Mouse (Mus musculus): ENCODE results near the gene Aqp2.
A peak's percentile ranks its signal among the peaks of the same experiment; 100 is the strongest.

The Aqp2 gene

DNA sequence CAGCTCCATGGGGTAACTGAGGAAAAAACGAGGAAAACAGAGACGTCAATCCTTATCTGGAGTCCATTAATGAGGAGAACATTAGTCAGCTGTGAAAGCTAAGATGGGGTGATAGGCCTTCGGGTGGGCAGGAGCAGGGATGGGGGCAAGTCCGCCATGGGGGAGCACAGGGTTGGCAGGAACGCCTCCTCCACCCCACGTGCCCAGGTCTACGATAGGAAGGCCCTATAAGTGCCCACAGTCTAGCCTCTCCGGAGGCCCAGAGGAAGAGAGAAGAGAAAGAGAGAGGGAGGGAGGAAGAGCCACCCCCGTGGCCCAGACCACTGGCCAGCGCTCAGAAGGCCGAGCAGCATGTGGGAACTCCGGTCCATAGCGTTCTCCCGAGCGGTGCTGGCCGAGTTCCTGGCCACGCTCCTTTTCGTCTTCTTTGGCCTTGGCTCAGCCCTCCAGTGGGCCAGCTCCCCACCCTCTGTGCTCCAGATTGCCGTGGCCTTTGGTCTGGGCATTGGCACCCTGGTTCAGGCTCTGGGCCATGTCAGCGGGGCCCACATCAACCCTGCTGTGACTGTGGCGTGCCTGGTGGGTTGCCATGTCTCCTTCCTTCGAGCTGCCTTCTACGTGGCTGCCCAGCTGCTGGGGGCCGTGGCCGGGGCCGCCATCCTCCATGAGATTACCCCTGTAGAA is at the start of gene Aqp2:
Aqp2 (plus strand) TSS at position 254 of the 684 bp plus-strand sequence.
- peak; percentile 55 for DNase-seq (ENCODE audit: low spot score)

DNA sequence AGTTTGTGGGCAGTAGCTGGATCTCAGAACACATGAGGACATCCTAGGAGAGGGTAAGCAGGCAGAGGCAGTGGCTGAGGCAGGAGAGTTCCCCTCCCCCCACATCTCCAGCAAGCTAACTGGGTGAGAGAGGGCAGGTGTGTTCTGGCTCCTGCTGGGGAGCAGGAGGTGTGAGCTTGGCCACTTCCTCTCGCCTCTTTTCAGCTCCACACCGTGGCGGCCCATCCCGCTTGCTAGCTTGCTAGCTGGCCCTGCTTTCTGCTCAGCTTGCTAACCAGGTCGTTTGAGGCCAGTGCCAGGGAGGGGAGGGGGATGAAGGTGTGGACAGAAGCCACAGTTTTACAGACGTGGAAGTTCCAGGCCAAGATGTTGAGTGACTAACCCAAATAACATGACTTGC is 47.7 kb upstream of the Aqp2 start:
- no peak for DNase-seq (ENCODE audit: low spot score)

DNA sequence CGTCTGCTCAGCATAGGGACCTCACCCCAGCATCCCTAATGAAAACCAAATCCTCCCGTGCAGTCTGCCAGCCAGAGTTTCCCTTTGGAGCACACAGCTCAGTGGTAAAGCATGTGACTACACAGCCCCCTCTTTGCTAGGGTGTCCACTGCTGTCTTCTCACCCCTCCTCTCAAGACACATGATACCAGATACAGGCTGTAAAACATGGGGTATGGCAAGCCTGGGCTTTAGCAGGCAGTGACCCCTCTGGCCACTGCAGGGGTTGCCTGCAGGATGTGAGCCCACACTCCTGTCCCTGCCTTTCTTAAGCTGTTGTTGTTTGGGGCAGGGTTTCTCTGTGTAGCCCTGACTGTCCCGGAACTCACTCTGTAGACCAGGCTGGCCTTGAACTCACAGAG is 46.8 kb upstream of the Aqp2 start:
- no peak for DNase-seq (ENCODE audit: low spot score)

DNA sequence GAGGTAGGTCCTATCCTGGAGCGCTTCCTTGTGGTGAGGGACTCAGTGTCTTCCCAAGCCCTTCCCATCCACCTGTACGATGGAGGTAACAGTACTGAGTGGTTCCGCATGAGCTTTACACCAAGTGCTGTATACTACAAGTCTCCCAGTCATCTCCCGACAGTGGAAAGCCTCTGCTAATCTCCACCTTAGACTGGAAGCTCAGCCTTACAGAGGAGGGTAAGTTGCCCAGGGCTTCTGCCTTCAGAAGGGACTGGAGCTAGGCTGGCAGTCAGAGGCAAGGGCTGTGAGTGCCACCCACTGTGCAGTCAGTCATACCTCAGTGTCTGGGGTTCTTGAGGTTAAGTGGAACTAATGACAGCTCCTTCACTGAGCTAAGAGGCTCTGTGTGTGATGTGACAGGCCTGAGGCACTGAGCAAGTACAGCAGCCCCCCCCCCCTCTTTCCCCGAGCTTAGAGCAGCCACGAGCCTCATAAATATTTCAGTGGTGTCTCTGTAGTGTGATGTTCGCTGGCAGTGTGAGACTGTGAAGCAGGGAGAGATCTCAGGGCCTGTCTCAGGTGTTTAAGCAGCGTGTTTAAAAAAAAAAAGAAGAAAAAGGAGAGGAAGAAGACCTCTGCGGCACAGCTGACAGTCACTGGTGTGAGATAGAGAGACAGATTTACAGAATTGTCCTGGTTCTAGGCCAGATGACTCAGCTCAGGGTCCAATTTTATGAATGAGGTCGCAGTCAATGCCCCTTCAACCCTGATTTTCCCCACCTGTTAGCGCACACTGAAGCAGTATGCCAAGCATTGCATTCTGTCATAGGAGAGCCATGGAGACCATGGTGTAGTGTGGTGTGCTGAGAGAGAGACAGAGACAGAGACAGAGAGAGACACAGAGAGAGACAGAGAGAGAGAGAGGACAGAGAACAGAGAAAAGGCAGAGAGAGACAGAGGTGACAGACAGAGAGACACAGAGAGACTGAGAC is 41.7 kb upstream of the Aqp2 start:
- DNase-seq (ENCODE audit: low spot score), result no peak

DNA sequence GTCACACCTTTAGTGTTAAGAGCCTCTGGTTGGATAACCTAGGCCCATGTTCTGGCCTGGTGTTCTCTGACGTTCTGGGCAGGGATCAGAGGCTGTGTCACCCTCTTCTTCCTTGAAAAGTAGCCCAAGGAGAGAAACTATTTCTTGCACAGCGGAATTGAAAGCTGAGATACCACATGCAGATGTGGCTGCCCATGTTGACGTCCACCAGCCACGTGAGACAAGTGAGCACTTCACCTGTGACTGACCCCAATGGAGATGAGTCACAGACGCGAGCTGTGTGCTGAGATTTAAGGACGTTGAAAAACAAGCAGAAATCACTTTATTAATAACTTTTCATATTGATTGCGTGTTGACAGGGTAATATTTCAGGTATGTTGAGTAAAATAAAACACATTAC is 39.0 kb upstream of the Aqp2 start:
- DNase-seq (ENCODE audit: low spot score), result no peak

DNA sequence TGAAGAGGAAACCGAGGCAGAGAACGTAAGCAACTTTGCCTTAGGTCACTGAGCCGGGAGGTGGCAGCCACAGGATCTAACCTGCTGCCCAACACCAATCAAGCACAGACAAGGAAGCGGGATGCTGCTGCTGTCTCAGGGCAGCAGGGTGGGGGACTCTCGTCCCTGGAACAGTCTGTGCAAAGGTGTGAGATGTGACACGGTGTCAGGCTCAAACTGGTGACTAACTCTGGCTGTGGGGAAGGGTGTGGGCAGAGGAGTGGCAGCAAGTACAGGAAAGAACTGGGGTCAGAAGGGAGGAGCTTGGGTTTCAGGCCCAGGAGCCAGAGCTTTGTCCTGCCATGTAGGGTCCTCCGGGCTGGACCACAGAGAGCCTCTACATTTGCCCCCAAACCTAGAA is 34.8 kb upstream of the Aqp2 start:
- DNase-seq (ENCODE audit: low spot score), result no peak

DNA sequence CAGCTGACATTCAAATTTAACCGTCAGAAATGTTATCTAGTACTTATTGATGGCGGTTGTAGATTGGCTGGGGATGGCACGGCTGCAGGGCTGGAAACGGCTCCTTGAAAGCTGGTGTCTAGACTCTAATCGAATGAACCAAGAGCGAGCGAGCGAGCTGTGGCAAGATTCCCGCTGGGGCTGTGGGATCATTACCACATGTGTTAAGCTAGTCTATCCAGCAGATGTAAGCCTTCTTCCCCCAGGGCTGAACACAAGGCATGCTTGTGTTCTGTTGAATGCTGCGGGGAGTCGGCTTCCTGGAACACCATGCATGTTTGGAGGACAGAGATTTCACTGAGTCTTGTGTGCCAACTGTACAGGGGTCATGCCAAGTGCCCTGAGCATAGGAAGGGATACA is 32.3 kb upstream of the Aqp2 start:
- DNase-seq (ENCODE audit: low spot score), result no peak

DNA sequence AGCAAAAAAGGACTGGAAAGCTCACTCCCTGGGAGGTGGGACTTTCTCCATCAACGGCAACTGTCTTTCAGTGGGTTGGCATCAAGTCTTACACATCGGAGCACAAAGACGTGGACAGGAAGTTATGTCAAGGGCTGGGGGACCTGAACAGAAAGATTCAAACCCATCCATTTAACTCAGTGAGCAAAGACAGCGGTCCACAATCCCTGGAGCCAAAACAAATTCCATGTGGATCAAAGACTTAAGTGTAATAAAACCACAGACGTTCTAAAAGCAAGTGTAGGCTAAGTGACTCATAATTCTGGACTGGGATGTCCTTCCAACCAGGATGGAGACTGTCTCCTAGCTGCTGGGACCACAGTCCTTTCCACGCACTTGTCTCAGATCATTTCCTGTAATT is 31.1 kb upstream of the Aqp2 start:
- no peak for DNase-seq (ENCODE audit: low spot score)

DNA sequence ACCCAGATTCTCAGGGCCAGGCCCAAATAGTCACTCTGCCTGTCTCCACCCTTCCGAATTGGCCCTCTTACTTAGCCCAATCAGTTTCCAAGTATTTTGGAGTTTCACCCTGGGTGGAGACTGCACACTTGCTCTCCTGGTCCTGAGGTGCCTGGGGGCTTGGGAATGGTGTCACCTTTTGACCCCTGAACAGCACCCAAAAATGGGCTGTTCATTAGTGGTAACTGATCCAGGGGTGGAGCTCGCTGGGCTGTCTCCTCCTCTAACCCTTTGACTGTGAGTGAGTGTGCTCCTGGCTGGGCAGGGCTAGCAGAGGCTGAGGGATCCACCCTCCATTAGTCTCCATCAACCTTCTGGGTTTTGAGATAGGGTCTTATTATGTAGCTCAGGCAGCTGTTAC is 29.0 kb upstream of the Aqp2 start:
- no peak for DNase-seq (ENCODE audit: low spot score)

DNA sequence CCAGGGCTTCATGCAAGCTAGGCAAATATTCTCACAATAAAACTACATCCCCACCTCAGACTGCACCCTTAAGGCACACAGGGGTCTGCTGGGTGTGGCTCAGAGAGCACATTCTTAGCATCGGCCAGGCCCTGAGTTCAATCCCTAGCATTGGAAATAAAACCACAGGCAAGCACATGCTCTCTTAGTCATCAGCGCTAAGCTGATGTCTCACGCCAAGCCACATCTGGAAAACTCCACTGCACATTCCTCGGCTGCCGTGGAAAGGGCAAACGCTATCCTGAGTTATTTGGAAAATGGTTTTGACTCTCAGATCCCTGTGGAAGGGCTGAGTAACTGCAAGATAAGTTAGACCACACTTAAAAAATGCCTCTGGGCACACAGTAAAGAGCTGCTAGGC is 25.1 kb upstream of the Aqp2 start:
- DNase-seq (ENCODE audit: low spot score), result no peak

DNA sequence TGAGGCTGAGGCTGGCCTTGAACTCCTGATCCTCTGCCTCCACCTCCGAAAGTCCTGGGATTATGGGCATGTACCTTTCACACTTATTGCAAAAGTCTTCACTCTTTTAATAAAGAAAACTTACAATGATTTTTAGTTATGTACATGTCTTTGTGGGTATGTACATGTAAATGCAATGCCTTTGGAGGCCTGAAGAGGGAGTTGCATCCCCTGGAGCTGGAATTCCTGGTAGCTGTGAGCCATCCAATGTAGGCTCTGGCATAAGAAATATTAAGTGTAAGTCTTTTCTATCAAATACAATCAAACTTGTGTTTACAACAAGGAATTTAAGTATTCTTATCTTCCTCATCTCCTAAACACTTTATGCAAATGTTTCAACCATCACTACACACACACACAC is 19.9 kb upstream of the Aqp2 start:
- DNase-seq (ENCODE audit: low spot score), result no peak

DNA sequence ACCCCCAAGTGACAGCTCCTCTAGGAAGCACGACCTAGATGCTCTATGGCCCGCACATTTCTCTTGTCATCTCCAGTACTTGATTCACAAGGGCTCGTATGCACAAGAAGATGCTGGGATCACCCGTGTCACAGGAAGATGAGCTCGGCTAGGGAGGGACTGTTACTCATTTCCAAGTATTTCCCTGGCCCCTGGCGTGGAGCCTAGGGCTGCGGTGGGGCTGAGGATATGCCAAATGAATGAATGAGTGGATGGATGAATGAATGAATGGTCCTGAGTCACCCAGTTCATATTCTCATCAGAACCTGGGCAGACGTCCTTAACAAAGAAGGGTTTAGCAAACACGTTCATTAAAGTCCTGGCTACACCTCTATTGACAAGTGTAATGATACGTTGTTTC is 18.6 kb upstream of the Aqp2 start:
- no peak for DNase-seq (ENCODE audit: low spot score)

DNA sequence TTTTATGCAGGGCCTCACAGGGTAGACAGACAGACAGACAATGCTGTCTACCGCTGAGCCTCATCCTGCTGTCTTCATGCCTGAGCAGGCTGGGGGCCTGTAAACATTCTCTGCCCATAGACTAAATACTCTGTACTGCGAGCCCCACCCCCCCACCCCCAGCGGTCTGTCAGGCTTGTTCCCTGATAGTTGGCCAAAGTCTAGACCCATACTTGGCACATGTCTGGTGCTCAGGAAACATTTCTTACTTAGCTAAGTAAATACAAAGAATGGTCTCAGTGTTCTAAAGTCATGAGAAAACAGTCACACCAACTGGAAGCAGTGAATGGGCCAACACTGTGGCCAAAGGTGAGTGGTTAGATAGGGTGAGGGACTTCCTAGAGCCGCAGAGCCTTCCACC is 11.5 kb upstream of the Aqp2 start:
- DNase-seq (ENCODE audit: low spot score), result no peak

DNA sequence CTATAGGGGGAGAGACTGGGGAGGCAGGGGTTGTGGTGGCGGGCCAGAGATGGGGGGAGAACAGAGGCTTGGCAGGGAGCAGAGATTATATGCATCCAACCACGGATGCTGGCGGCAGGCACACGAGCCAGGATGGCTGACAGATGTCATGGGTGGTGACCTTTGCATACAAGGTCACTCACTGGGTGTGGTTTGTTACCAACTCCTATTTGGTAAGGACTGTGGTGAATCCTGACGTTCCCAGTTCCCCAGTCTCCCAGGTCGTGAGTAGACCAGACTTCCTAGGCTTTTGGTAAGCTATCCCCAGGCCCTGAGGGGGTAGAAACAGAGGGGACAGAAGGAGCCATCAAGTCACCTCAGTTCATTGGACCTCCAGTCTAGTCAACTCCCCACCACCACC is 10.2 kb upstream of the Aqp2 start:
- DNase-seq (ENCODE audit: low spot score), result no peak

DNA sequence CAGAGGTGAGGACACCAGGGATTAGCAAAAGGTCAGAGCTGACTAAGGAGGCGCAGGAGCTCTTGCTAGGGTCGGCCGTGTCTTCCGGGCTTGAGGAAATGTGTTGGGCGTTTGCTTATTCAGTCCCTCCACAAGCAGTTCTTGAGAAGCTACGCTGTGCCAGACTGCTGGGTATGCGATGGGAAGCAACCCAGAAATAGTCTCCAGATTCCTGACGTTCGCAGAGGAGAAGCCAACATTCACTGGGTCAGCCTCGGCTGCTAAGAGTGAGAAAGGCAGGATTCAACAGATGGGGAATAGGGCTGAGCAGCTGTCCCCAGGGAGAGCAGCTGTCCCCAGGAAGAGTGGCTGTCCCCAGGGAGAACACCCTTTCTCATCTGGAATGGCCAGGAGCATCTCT is 9.7 kb upstream of the Aqp2 start:
- DNase-seq (ENCODE audit: low spot score), result no peak

DNA sequence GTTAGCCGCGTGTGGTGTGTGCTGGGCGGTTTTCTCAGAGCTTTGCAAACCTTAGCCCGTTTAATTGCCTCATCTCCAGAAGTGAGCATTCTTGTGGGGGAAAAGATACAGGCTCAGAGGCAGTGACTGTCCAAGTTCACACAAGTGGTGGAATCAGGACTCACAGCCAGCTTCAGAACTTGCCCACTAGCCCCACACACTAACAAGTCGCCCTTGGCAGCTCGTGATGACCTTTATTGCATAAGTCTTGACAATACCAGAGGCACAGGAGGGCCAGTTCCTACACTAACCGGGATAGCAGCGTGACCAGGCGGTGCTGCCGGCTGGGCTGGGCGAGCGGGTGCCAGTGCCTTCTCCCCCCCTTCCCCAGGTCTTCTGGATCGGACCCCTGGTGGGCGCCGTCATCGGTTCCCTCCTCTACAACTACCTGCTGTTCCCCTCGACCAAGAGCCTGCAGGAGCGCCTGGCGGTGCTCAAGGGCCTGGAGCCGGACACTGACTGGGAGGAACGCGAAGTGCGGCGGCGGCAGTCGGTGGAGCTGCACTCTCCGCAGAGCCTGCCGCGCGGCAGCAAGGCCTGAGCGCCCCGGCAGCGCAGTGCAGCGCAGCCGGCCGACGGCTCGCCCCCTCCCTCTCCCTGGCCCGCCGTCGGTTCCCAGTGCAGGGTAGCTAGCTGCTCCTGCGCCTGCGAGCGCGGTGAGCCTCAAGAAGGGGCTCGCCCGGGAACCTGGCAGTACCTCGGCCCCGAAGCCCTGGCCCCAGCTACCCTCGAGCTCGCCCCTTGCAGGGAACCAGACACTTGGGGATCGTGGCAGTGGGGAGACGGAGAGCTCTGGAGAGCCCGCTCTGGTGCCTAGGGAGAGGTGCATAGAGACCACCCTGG is 4.8 kb downstream of the Aqp2 start:
- DNase-seq (ENCODE audit: low spot score), result peak; percentile 53

DNA sequence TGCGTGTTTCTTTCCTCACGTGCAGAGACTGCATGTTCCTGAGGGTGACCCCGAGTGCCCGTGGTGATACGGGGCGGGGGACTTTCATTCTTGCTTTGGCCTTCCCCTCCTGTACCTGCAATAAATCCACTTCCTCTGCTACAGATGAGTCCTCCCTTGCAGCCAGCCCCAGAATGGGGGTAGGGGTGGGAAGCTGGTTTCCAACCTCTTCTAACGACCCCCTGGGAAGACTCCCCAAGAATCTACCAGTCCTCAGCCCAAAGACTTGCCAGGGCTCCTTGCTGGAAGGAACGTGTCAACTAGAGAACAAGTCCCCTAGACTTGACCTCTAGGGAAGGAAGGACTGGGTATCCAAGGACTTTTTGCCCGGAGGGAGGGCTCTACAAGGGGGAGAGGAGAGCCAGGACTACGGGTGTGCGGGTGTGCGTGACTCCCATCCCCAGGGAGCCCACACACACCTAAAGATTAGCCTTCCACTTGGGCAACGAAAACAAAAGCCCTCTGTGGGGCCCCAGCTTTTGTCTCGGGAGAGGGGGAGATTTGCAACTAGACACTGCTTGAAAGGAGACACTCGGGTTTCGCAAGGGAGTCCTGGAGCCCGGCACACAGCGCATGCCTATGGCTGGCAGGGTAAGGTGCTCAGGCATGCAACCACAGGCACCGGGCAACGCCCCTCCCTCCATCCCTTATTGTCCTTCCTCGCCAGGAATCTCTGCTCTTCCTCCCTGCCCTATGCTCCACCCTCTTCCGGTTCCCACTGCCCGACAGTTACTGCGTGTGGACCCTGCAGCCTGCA is 5.8 kb downstream of the Aqp2 start:
- DNase-seq (ENCODE audit: low spot score), result no peak

DNA sequence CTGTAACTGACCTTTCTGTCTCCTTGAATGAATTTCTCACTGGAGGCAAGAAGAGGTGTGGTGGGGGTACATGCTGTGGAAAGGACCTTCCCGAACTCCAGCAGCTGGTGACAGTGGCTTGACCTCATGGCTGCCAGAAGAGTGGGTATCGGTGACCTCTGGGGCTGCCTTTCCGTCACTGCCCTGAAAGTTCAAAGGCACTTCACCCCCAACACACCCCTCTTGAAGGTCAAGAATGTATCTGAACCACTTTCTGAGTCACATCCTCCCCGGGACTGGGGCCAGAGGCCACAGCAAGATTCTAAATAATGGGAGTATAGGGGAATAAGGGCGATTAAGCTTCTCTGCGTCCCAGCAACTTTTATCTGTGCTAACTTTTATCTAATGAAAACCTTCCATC is 6.9 kb downstream of the Aqp2 start:
- no peak for DNase-seq (ENCODE audit: low spot score)

DNA sequence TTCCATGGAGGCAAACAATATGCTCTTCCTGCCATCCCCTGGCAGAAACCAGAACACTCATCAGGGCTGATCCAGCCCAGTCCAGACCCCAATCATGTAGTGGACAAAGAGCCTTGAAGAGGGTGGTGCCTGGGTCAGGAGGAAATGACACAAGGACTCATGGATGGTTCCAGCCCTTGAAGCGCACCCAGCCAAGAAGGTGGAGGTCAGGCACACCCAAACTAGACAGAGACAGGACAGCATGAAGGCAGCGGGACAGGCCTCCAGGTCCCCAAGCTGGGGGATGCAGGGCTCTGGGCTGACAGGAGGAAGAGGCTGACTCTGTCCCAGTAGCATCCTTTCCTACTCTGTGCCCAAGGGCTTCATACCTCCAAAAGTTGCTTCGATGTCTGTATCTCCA is 7.7 kb downstream of the Aqp2 start:
- no peak for DNase-seq (ENCODE audit: low spot score)

DNA sequence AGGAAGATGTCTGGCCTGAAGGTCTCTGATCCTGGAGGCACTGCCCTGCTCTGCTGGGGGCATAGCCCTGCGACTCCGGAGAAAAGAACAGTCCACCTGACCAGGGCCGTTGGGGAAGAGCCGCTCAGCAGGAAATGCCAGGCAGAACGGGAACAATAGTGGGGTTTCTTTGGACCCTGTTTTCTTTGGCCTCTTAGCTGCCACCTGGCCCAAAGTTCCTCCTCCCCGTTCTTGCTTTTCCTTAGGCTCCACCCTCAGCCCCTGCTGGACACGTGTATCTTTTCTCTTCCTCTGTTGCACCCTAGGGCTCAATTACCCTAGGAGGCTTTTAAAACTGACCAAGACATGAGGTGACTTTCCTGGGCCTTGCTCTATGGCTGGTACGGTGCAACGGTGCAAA is 10.4 kb downstream of the Aqp2 start:
- no peak for DNase-seq (ENCODE audit: low spot score)

DNA sequence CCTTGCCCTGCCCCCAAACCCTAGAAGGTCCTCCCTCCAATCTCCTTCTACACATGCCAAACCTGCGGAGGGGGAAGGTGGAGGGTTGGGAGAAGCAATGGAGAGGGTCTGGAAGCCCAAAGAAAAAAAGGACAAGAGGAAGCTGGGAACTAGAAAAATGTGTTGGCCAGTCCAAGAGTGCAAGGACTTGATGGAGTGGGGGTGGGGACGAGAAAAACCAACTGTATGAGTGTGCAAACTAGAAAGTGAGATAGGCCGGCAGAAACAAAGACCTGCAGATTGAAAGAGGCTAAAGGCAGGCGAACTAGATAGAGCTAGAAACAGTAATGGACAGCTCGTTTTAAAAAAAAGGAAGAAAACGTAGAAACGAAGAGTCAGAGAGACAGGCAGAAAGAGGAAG is 10.8 kb downstream of the Aqp2 start:
- no peak for DNase-seq (ENCODE audit: low spot score)

Data from ovary, postnatal 36 days (tissue).